Mouse (Mus musculus): ENCODE measurements around the gene Cops9. TPM values are rescaled to one million over a fixed set of nuclear protein-coding genes. Genes with fewer than 3 reads are reported as not detected.

Gene Cops9
- polyA plus RNA-seq, 1 experiment from 2014 or later: 389 TPM

- 86% methylated on average over 5 of the region's 5 CpGs for WGBS
- Histone ChIP-seq H3K9ac (replicated peaks) (no peak overlapping the region), H3K27ac (replicated peaks) (no peak overlapping the region), H3K36me3 (no peaks in the 10 kb centered on the region), H3K4me2 (replicated peaks) (no peak overlapping the region), H3K27me3 (peaks cover 17% of the 10 kb centered on the region; the same call in 1 of the 2 replicates), H3K4me1 (peaks cover 19% of the 10 kb centered on the region), H3K9me3 (no peaks in the 10 kb centered on the region), H3K4me3 (no peak overlapping the region)
- no peak for ATAC-seq (ENCODE audit: low FRiP score, low read depth)
These were observed 3.1 kb upstream of the Cops9 start for GRCm38 (mm10) chr1:92644916-92645315.

GRCm38 (mm10) chr1:92643691-92644090 is 1.9 kb upstream of the Cops9 start:
- Histone ChIP-seq H3K27ac (replicated peaks) (no peak overlapping the region), H3K9me3 (no peaks in the 10 kb centered on the region), H3K9ac (replicated peaks) (no peak overlapping the region), H3K4me3 (no peak overlapping the region), H3K4me2 (replicated peaks) (no peak overlapping the region), H3K36me3 (peaks cover 8% of the 10 kb centered on the region), H3K4me1 (peaks cover 21% of the 10 kb centered on the region), H3K27me3 (peaks cover 17% of the 10 kb centered on the region; the same call in 1 of the 2 replicates)
- 87% methylated on average over 4 of the region's 4 CpGs for WGBS
- ATAC-seq (ENCODE audit: low FRiP score, low read depth): no peak

GRCm38 (mm10) chr1:92640393-92640792 is 1.4 kb downstream of the Cops9 start:
- no peak for ATAC-seq (ENCODE audit: low FRiP score, low read depth)
- H3K36me3 ChIP-seq: peaks cover 38% of the 10 kb centered on the region
- H3K9ac ChIP-seq (replicated peaks): peak overlapping the region; percentile 89; the same call in 1 of the 2 replicates
- peak overlapping the region; percentile 91; the same call in 1 of the 2 replicates for H3K4me3 ChIP-seq
- 0 out of 2 replicates have a peak, but pooled peaks cover 1% of the 10 kb centered on the region for H3K27me3 ChIP-seq
- no peak overlapping the region for H3K27ac ChIP-seq (replicated peaks)
- H3K4me1 ChIP-seq: peaks cover 21% of the 10 kb centered on the region
- no peaks in the 10 kb centered on the region for H3K9me3 ChIP-seq
- peak overlapping the region; percentile 99 for H3K4me2 ChIP-seq (replicated peaks)
- WGBS: 90% methylated on average over 6 of the region's 6 CpGs

GRCm38 (mm10) chr1:92638736-92639135 is 3.0 kb downstream of the Cops9 start:
- Histone ChIP-seq H3K4me3 (no peak overlapping the region), H3K36me3 (peaks cover 38% of the 10 kb centered on the region), H3K9ac (replicated peaks) (no peak overlapping the region), H3K9me3 (no peaks in the 10 kb centered on the region), H3K4me2 (replicated peaks) (no peak overlapping the region), H3K4me1 (peaks cover 27% of the 10 kb centered on the region), H3K27me3 (no peaks in the 10 kb centered on the region), H3K27ac (replicated peaks) (no peak overlapping the region)
- no peak for ATAC-seq (ENCODE audit: low FRiP score, low read depth)
- 96% methylated on average over 4 of the region's 4 CpGs for WGBS

- no peaks in the 10 kb centered on the region for H3K27me3 ChIP-seq
- H3K4me1 ChIP-seq: peaks cover 27% of the 10 kb centered on the region
- no peak overlapping the region for H3K4me2 ChIP-seq (replicated peaks)
- H3K4me3 ChIP-seq: no peak overlapping the region
- WGBS: 95% methylated on average over 3 of the region's 3 CpGs
- H3K9me3 ChIP-seq: no peaks in the 10 kb centered on the region
- no peak for ATAC-seq (ENCODE audit: low FRiP score, low read depth)
- peaks cover 38% of the 10 kb centered on the region for H3K36me3 ChIP-seq
- no peak overlapping the region for H3K9ac ChIP-seq (replicated peaks)
- H3K27ac ChIP-seq (replicated peaks): no peak overlapping the region
These were observed 3.6 kb downstream of the Cops9 start for GRCm38 (mm10) chr1:92638181-92638580.

- no peak for ATAC-seq (ENCODE audit: low FRiP score, low read depth)
- H3K4me3 ChIP-seq: no peak overlapping the region
These were observed 4.1 kb downstream of the Cops9 start for GRCm38 (mm10) chr1:92637501-92638172.

GRCm38 (mm10) chr1:92636676-92637075 is 5.1 kb downstream of the Cops9 start:
- Histone ChIP-seq H3K4me1 (peaks cover 21% of the 10 kb centered on the region), H3K9me3 (no peaks in the 10 kb centered on the region), H3K27ac (replicated peaks) (no peak overlapping the region), H3K4me2 (replicated peaks) (no peak overlapping the region), H3K4me3 (no peak overlapping the region), H3K36me3 (peaks cover 38% of the 10 kb centered on the region), H3K27me3 (no peaks in the 10 kb centered on the region), H3K9ac (replicated peaks) (no peak overlapping the region)
- WGBS: 92% methylated on average over 11 of the region's 11 CpGs
- ATAC-seq (ENCODE audit: low FRiP score, low read depth): no peak

More at GRCm38 (mm10) chr1:92637501-92638172, 4.1 kb downstream of the Cops9 start:
- Histone ChIP-seq H3K4me1 (peaks cover 27% of the 10 kb centered on the region), H3K9ac (replicated peaks) (0 out of 2 replicates have a peak overlapping the region, but pooled peaks have one; percentile 5), H3K9me3 (no peaks in the 10 kb centered on the region), H3K27ac (replicated peaks) (no peak overlapping the region), H3K4me2 (replicated peaks) (no peak overlapping the region), H3K36me3 (peaks cover 38% of the 10 kb centered on the region), H3K27me3 (no peaks in the 10 kb centered on the region)
- 89% methylated on average over 15 of the region's 15 CpGs for WGBS

- Histone ChIP-seq H3K27ac (replicated peaks) (no peak overlapping the region; the same call in 1 of the 2 replicates), H3K9me3 (no peaks in the 10 kb centered on the region), H3K4me1 (peaks cover 18% of the 10 kb centered on the region), H3K27me3 (no peaks in the 10 kb centered on the region), H3K4me3 (no peak overlapping the region), H3K9ac (replicated peaks) (no peak overlapping the region), H3K4me2 (replicated peaks) (no peak overlapping the region), H3K36me3 (peaks cover 38% of the 10 kb centered on the region)
- no peak for ATAC-seq (ENCODE audit: low FRiP score, low read depth)
- 84% methylated on average over 8 of the region's 8 CpGs for WGBS
These were observed 5.8 kb downstream of the Cops9 start for GRCm38 (mm10) chr1:92636015-92636414.

GRCm38 (mm10) chr1:92634976-92635599 is 6.7 kb downstream of the Cops9 start:
- peak; percentile 54; the same call in 1 of the 2 replicates for ATAC-seq (ENCODE audit: low FRiP score, low read depth)
- 74% methylated on average over 4 of the region's 4 CpGs for WGBS
- Histone ChIP-seq H3K4me3 (no peak overlapping the region), H3K27ac (replicated peaks) (peak overlapping the region; percentile 52), H3K9me3 (no peaks in the 10 kb centered on the region), H3K27me3 (no peaks in the 10 kb centered on the region), H3K9ac (replicated peaks) (no peak overlapping the region), H3K4me1 (peaks cover 9% of the 10 kb centered on the region), H3K4me2 (replicated peaks) (no peak overlapping the region), H3K36me3 (peaks cover 38% of the 10 kb centered on the region)

GRCm38 (mm10) chr1:92634569-92634968 is 7.2 kb downstream of the Cops9 start:
- Histone ChIP-seq H3K4me1 (peaks cover 6% of the 10 kb centered on the region; the same call in 1 of the 2 replicates), H3K9me3 (no peaks in the 10 kb centered on the region), H3K27ac (replicated peaks) (peak overlapping the region; percentile 52; the same call in 1 of the 2 replicates), H3K9ac (replicated peaks) (no peak overlapping the region), H3K4me3 (no peak overlapping the region), H3K27me3 (no peaks in the 10 kb centered on the region), H3K4me2 (replicated peaks) (no peak overlapping the region), H3K36me3 (peaks cover 38% of the 10 kb centered on the region)
- no peak for ATAC-seq (ENCODE audit: low FRiP score, low read depth)
- 82% methylated on average over 1 of the region's 1 CpGs for WGBS

- H3K4me2 ChIP-seq (replicated peaks): no peak overlapping the region
- no peaks in the 10 kb centered on the region for H3K27me3 ChIP-seq
- peaks cover 6% of the 10 kb centered on the region; the same call in 1 of the 2 replicates for H3K4me1 ChIP-seq
- ATAC-seq (ENCODE audit: low FRiP score, low read depth): no peak
- H3K27ac ChIP-seq (replicated peaks): no peak overlapping the region
- peaks cover 30% of the 10 kb centered on the region for H3K36me3 ChIP-seq
- WGBS: 93% methylated on average over 8 of the region's 8 CpGs
- H3K9ac ChIP-seq (replicated peaks): no peak overlapping the region
- no peaks in the 10 kb centered on the region for H3K9me3 ChIP-seq
- H3K4me3 ChIP-seq: no peak overlapping the region
These were observed 8.1 kb downstream of the Cops9 start for GRCm38 (mm10) chr1:92633726-92634125.

GRCm38 (mm10) chr1:92632948-92633347 is 8.8 kb downstream of the Cops9 start:
- Histone ChIP-seq H3K4me3 (no peak overlapping the region), H3K27ac (replicated peaks) (no peak overlapping the region), H3K9me3 (no peaks in the 10 kb centered on the region), H3K27me3 (no peaks in the 10 kb centered on the region), H3K4me1 (peaks cover 6% of the 10 kb centered on the region; the same call in 1 of the 2 replicates), H3K9ac (replicated peaks) (no peak overlapping the region), H3K4me2 (replicated peaks) (no peak overlapping the region), H3K36me3 (peaks cover 23% of the 10 kb centered on the region)
- 67% methylated on average over 6 of the region's 6 CpGs for WGBS
- no peak for ATAC-seq (ENCODE audit: low FRiP score, low read depth)

Measured in midbrain, embryonic 12.5 days (tissue).